Mouse (Mus musculus): ENCODE results near the gene Krt8. TPM values are rescaled to one million over a fixed set of nuclear protein-coding genes. Genes with fewer than 3 reads are reported as not detected.

Krt8 gene
- total RNA-seq (2021) = not detected

DNA sequence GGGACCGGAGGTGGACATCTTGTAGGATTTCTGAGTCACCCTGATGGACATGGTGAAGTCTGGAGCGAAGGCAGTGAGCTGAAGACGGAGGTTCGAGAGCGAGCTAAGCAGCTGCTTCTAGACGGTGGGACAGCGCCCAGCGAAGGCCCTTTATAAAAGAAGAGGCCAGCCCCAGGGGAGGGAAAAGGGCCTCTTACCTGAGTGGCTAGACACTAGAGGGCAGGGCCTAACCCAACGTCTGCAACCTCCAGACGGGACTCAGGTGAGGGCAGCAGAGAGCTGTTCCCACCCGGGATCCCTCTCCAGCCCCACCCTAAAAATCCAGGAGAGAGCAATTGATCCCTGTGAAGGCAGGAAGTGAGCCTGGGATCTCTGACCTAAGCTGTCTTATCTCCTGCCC is at the start of gene Krt8:
Gene Krt8 (minus strand): TSS at position 294 of the 400 bp plus-strand sequence.
- DNase-seq (ENCODE audit: low spot score in 2 of 2) = no peak
- intact Hi-C loops (cut with DNase I) = no loop called here

GRCm38 (mm10) chr15:102051920-102052683 is 47.8 kb upstream of the Krt8 start:
- intact Hi-C loops (cut with DNase I) = no loop called here
- DNase-seq (ENCODE audit: low spot score in 2 of 2) = peak; percentile 49 to 64

DNA sequence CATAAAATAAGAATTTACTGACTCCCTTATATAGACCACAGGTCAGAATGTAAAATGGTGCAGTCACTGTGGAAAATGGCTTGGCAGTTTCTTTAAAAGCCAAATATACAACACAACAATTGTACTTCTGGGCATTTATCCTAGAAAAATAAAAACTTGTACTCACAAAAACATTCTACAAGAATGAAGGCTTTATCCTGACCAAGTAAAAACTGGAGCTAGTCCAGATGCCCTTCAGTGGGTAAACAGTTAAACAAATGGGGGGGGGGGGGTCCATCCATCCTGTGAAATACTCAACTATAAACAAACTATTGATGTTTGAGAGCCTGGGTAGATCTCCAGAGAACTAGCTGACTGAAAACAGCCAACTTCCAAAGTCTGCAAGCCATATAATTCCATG is 45.6 kb upstream of the Krt8 start:
- intact Hi-C loops (cut with DNase I) = no loop called here
- DNase-seq (ENCODE audit: low spot score in 2 of 2) = no peak

- DNase-seq (ENCODE audit: low spot score in 2 of 2) = no peak
- intact Hi-C loops (cut with DNase I) = no loop called here
Measured at GRCm38 (mm10) chr15:102048006-102048405, 43.7 kb upstream of the Krt8 start.

DNA sequence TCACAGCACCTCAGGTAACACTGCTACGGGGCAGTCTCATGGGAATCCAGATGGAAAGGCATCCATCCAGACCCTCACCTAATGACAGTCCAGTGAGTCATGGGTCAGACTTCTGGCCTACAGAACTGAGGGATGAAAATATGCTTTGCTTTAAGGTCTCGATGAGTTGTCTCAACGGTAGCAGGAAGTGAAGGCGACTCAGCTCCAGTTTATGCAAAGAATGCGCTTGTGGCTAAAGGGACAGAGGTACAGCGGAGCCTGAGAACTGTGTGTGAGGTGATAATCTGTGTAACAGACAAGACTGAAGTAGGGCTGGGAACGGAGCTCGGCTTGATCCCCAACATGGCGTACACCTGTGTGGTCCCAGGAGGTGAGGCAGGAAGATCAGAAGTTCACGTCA is 41.4 kb upstream of the Krt8 start:
- intact Hi-C loops (cut with DNase I) = no loop called here
- no peak for DNase-seq (ENCODE audit: low spot score in 2 of 2)

DNA sequence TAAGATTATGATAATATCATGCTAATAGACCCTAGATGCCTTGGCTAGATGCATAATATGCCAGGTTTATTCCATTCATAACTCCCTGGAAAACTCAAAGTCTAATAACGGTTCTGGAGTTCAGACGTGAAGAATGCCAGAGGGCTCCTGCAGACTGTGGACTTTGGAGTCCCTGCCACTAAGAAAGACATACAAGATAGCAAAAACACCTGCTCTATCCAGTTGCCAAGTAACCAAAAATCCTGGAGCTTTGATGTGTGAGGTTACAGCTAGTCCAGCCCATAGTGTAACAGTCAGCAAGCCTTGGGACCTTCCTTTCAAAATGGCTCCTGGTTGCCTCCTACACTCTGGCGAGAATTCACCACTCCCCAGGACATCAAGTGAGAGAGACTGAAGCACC is 40.5 kb upstream of the Krt8 start:
- DNase-seq (ENCODE audit: low spot score in 2 of 2) = no peak
- intact Hi-C loops (cut with DNase I) = no loop called here

DNA sequence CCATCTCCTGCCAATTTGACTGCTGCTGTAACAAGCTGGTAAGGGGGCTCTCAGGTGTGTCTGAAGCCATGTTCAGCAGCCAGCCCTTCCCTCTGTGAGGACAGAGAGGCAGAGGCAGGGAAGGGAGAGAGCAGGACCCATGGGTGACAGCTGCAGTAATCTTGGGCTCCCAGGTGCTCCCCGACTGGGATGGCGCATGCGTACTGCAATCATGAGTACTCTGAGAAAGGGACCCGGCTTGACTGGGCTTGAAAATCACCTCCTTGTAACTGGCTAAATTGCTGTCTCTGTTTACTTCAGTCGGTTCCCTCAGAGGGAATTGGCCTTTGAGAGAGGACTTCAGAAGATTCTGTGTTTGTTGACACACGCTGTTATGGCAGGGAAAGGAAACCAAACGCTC is 37.7 kb upstream of the Krt8 start:
- intact Hi-C loops (cut with DNase I) = no loop called here
- DNase-seq (ENCODE audit: low spot score in 2 of 2) = no peak

GRCm38 (mm10) chr15:102040277-102040676 is 36.0 kb upstream of the Krt8 start:
- intact Hi-C loops (cut with DNase I) = no loop called here
- no peak for DNase-seq (ENCODE audit: low spot score in 2 of 2)

- DNase-seq (ENCODE audit: low spot score in 2 of 2) = no peak
- intact Hi-C loops (cut with DNase I) = no loop called here
Measured at GRCm38 (mm10) chr15:102034121-102035053, 30.1 kb upstream of the Krt8 start.

DNA sequence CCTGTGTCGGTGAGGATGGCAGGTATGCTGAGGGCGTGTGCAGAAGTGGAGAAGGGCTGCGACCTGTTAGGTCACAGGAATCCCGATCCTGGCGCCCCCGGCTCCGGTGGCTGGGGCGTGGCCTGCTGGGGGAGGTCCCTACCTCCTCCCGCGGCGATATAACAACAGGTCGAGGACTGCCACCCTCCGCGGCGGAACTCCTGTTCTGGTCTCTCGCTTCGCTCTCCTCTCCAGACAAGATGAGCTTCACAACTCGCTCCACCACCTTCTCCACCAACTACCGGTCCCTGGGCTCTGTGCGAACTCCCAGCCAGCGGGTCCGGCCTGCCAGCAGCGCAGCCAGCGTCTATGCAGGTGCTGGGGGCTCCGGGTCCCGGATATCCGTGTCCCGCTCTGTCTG is 23.8 kb upstream of the Krt8 start, which contains the start of gene Krt18:
Gene Krt18 (plus strand): TSS at position 141 of the 400 bp plus-strand sequence.
- DNase-seq (ENCODE audit: low spot score in 2 of 2) = no peak
- intact Hi-C loops (cut with DNase I) = no loop called here

DNA sequence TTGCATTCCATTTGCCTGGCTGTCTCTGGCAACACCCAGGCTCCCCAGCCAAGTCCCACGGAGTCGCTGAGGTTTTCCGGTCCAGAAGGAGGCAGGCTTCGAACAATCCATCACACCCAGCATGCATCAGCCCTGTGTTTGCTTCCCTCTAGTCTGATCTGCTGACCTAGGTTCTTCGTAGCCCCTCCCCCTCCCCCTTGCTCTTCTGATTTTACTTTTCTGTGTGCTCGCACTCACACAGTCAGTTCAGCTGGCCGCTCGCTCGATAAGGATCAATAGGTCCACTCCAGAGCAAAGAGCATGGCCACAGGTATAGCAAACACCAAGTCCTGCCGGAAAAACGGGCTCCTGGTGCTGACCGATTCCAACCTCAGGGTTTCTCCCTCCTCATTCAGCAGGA is 22.1 kb upstream of the Krt8 start:
- intact Hi-C loops (cut with DNase I) = no loop called here
- no peak for DNase-seq (ENCODE audit: low spot score in 2 of 2)

DNA sequence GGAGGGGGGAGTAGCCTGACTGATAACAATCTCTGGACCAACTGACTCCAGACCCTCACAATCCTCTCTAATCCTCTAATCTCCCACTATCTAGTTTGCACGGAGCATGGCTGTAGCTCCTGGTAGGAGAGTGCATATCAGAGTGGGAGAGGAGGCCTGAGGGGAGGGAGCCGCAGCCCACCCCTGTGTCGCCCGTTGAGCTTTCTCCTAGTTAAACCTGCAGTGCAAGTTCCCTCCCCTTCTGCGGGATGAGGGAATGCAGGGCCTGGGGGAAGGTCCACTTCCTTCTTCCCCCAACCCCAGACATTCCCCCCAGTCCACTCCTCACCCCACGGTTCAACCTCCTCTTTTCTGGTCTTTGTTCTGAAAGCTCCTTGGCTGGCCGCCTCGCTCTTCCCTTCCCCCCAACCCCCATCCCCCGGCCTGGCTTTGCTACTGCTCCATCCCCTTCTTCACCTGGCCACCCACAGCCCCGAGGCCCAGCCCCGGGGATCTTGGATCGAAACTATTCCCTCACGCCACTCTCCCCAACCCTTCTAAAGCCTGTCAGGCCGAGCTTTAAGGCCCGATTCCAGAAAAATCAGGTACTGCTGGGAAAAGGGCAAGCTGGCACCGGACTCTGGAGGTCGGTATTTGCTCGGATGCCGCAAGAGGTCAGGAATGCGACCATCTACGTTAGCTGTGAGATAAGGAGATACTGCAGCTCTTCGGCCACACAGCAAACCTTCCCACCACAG is 21.0 kb upstream of the Krt8 start:
- intact Hi-C loops (cut with DNase I) = no loop called here
- no peak for DNase-seq (ENCODE audit: low spot score in 2 of 2)

- DNase-seq (ENCODE audit: low spot score in 2 of 2) = no peak
Measured at GRCm38 (mm10) chr15:102023888-102024287, 19.6 kb upstream of the Krt8 start.

GRCm38 (mm10) chr15:102022481-102022880 is 18.2 kb upstream of the Krt8 start:
- intact Hi-C loops (cut with DNase I) = no loop called here
- no peak for DNase-seq (ENCODE audit: low spot score in 2 of 2)

More at GRCm38 (mm10) chr15:102023888-102024287, 19.6 kb upstream of the Krt8 start:
- intact Hi-C loops (cut with DNase I) = no loop called here

- intact Hi-C loops (cut with DNase I) = no loop called here
- no peak for DNase-seq (ENCODE audit: low spot score in 2 of 2)
Measured at GRCm38 (mm10) chr15:102017918-102018463, 13.7 kb upstream of the Krt8 start.

DNA sequence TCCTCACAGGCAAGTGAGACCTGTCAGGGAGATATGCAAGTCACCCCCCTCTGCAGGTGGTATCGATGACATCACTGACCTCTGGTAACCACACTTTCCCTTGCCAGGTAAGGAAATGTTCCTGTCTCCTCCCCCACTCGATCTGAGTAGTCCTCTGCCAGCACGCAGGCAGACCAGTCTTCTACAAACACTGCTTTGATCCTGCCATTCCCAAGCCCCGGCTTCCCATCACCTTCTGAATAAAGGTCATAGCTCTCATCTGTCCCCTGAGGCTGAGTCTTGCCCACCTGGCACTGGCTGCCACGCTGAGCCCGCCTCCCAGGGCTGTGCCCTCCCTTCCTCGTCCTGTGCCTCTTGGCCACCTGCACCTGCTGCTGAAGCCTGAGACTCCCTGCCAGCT is 12.5 kb upstream of the Krt8 start:
- intact Hi-C loops (cut with DNase I) = no loop called here

GRCm38 (mm10) chr15:102016096-102016495 is 11.8 kb upstream of the Krt8 start:
- DNase-seq (ENCODE audit: low spot score in 2 of 2) = no peak
- intact Hi-C loops (cut with DNase I) = no loop called here

More for the DNA sequence above, 12.5 kb upstream of the Krt8 start:
- no peak for DNase-seq (ENCODE audit: low spot score in 2 of 2)

DNA sequence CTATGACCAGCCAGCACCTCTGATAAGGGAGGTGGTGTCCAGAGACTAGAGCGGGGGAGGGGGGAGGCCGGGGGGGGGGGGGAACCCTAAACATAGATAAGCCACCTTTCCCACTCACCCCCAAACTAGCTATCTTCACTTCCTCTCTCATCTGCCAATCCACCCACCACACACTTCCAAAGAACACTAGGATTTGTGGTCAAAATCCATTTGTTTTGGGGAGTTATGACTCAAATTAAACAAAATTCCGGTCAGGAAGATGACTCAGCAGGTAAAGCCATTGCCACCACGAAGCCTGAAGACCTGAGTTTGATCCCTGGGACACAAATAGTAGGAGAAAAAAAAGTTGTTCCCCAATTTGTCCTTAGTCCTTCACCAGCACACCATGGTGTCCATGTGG is 10.6 kb upstream of the Krt8 start:
- no peak for DNase-seq (ENCODE audit: low spot score in 2 of 2)
- intact Hi-C loops (cut with DNase I) = no loop called here

DNA sequence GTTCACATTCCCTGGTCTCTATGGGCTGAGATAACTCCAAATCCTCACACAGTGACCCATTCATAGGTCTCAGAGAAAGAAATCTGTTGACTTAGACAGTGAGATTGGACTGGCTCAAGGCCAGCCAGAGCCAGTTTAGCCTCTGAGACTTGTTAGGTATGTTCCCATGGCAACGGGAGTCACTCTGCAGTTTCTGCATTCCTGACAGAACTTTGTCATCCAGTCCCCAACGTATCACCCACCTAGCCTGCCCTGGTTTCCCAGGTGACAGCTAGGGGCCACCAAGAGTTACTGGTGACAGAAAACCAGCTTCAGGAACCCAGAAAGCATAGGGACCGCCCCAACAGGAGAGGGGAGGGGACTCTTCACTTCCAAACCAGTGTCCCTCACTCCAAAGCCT is 9.4 kb upstream of the Krt8 start:
- intact Hi-C loops (cut with DNase I) = no loop called here
- no peak for DNase-seq (ENCODE audit: low spot score in 2 of 2)

DNA sequence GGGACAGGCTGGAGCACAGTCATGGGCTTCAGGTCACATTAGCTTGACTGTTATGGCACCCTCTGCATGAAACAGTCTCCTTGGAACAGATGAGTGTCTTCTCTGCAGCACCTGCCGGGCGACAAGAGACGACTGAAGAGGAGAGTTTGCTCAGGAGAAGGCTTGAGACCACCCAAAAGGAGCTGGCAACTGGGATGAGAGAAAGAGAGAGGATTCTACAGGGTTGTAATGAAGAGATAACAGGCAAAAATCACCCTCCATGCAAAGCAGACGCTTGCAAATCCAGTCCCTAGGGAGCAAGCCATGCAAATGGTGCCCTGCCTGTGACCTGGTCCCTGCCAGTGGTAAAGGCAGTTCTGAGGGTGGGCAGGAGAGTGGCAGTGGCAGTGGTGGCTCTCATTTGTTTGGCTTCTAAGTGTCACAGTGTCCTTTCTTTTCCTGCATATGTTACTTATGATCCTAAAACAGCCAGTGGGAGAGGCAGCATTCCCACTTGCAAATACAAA is 8.0 kb upstream of the Krt8 start:
- intact Hi-C loops (cut with DNase I) = no loop called here
- no peak for DNase-seq (ENCODE audit: low spot score in 2 of 2)
